Mouse (Mus musculus): ENCODE data around the gene Uqcr10. TPM values are rescaled to one million over a fixed set of nuclear protein-coding genes. Genes with fewer than 3 reads are reported as not detected.

Gene Uqcr10
- 56.3 TPM for polyA plus RNA-seq (2014; fragmentation: Illumina TruSeq; extraction: RNeasy Lipid Tissue Mini Kit (QIAGEN cat#74804); ENCODE audit: low read depth, low replicate concordance)

DNA sequence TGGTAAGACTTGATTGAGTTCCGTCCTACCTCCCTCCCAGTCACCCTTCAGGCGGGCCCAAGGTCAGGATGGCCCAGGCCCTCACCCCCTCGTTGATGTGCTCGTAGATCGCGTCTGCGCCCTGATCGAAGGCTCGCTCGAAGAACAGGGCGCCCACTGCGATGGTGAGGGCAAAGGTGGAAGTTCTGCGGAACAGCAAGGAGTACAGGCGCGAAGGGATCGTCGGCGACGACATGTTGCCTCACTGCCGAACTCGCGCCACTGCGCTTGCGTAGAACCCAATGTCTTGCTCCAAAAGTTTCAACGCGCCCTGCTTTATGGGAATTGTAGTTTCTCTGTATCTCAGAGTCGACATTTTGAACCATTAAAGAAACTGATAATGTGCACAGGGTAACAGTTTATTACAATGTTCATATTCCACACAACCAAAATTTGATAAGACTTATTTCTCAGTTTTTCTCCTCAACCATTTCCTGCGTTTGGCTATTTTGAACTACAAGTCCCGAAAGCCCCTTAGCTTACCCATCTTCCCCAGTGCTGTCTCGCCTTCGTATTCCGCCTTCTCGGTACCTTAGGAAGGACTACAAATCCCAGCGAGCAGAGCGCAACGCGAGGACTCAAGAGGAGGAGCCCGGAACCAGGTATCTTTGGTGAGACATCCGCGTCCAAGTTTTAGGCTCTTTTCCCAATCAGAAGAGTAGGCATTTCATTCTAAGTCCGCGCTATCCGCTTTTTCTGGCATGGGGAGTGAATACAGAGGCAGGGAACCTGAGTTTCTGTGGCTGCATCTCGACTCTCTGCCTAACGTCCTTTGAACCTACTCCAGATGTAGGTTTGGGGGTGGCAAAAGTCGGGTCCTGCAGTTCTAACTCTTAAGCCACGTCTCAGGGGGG lies at the start of gene Uqcr10, which contains the start of gene Zmat5:
TSS of gene Uqcr10 (minus strand) at position 271 of the 893 bp plus-strand sequence.
TSS of gene Zmat5 (plus strand) at position 607 of the 893 bp plus-strand sequence.

DNA sequence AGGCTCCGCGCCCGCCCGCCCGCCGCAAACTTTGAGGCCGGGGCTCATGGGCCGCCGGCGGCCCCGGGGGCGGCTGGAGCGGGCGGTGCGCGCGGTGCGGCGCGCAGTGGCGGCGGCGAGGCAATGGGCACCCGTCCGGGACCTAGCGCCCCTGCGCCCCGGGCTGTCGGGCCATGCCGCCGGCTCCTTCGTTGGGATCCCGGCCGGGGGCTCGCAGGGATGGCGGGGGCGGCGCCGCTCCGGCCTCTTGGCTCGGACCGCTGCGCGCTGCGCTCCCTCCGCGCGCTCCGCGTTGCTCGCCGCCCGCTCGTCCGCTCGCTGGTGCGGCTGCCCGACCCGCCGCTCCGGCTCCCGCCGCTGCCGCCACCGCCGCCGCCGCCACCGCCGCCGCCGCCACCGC lies 42.6 kb upstream of the Uqcr10 start, which contains the start of gene Cabp7:
TSS of gene Cabp7 (minus strand) at position 46 of the 400 bp plus-strand sequence.

Other genes starting within 250 kb of the Uqcr10 start
- 18.0 TPM for gene Mtmr3, start 109.5 kb downstream of the Uqcr10 start, polyA plus RNA-seq (2014; fragmentation: Illumina TruSeq; extraction: RNeasy Lipid Tissue Mini Kit (QIAGEN cat#74804); ENCODE audit: low read depth, low replicate concordance)
- gene Gm11032, start 84.3 kb downstream of the Uqcr10 start, polyA plus RNA-seq (2014; fragmentation: Illumina TruSeq; extraction: RNeasy Lipid Tissue Mini Kit (QIAGEN cat#74804); ENCODE audit: low read depth, low replicate concordance), result not detected
- gene Ascc2, start 66.6 kb downstream of the Uqcr10 start, polyA plus RNA-seq (2014; fragmentation: Illumina TruSeq; extraction: RNeasy Lipid Tissue Mini Kit (QIAGEN cat#74804); ENCODE audit: low read depth, low replicate concordance), result 11.2 TPM
- gene Zmat5, start 336 bp upstream of the Uqcr10 start, polyA plus RNA-seq (2014; fragmentation: Illumina TruSeq; extraction: RNeasy Lipid Tissue Mini Kit (QIAGEN cat#74804); ENCODE audit: low read depth, low replicate concordance), result not detected
- not detected for gene Cabp7, start 42.4 kb upstream of the Uqcr10 start, polyA plus RNA-seq (2014; fragmentation: Illumina TruSeq; extraction: RNeasy Lipid Tissue Mini Kit (QIAGEN cat#74804); ENCODE audit: low read depth, low replicate concordance)
- 109 TPM for gene Nf2, start 145.2 kb upstream of the Uqcr10 start, polyA plus RNA-seq (2014; fragmentation: Illumina TruSeq; extraction: RNeasy Lipid Tissue Mini Kit (QIAGEN cat#74804); ENCODE audit: low read depth, low replicate concordance)
- gene Nipsnap1, start 169.6 kb upstream of the Uqcr10 start, polyA plus RNA-seq (2014; fragmentation: Illumina TruSeq; extraction: RNeasy Lipid Tissue Mini Kit (QIAGEN cat#74804); ENCODE audit: low read depth, low replicate concordance), result 117 TPM
- 5.7 TPM for gene Thoc5, start 191.0 kb upstream of the Uqcr10 start, polyA plus RNA-seq (2014; fragmentation: Illumina TruSeq; extraction: RNeasy Lipid Tissue Mini Kit (QIAGEN cat#74804); ENCODE audit: low read depth, low replicate concordance)
- gene Nefh, start 243.7 kb upstream of the Uqcr10 start, polyA plus RNA-seq (2014; fragmentation: Illumina TruSeq; extraction: RNeasy Lipid Tissue Mini Kit (QIAGEN cat#74804); ENCODE audit: low read depth, low replicate concordance), result not detected